Mouse (Mus musculus) embryonic facial prominence, embryonic 14.5 days (tissue): ENCODE measurements around the gene Lrrc28. TPM values are rescaled to one million over a fixed set of nuclear protein-coding genes. Genes with fewer than 3 reads are reported as not detected.

Source experiments
- ATAC-seq: fragments of 200-750 bp; cut with Nextera tagmentation; 2 replicates; pipeline ENCODE4 v1.8.0; 2017; ENCODE audit warnings: low read depth, moderate number of reproducible peaks, moderate TSS enrichment
- DNase-seq: peaks from one replicate; pipeline ENCODE4 v3.0.0-alpha.2; 2015; ENCODE audit warnings: low spot score
- H3K27ac ChIP-seq: fragments of 300-500 bp; sonication (generic); replicated peaks from 2 replicates; pipeline ENCODE4 v1.5.1; 2014; ENCODE audit warnings: low read depth, mild to moderate bottlenecking, low read length, moderate library complexity
- H3K27me3 ChIP-seq: fragments of 300-500 bp; sonication (generic); replicated peaks from 2 replicates; pipeline ENCODE4 v1.6.1; 2014; ENCODE audit warnings: low read length; ENCODE audit not compliant: control insufficient read depth, insufficient read depth
- H3K36me3 ChIP-seq: fragments of 300-500 bp; sonication (generic); 2 replicates; pipeline ENCODE4 v1.6.1; 2014; ENCODE audit warnings: low read length, mixed read lengths; ENCODE audit not compliant: control insufficient read depth, insufficient read depth
- H3K4me1 ChIP-seq: fragments of 300-500 bp; sonication (generic); 2 replicates; pipeline ENCODE4 v1.6.1; 2014; ENCODE audit warnings: antibody characterized with exemption, low read length; ENCODE audit not compliant: control insufficient read depth, insufficient read depth
- H3K4me2 ChIP-seq: fragments of 300-500 bp; sonication (generic); 2 replicates; pipeline ENCODE4 v1.6.1; 2014; ENCODE audit warnings: low read depth, mild to moderate bottlenecking, low read length, moderate library complexity, mixed read lengths
- H3K4me3 ChIP-seq: fragments of 300-500 bp; sonication (generic); 2 replicates; pipeline ENCODE4 v1.5.1; 2014; ENCODE audit warnings: low read depth, mild to moderate bottlenecking, low read length
- H3K9ac ChIP-seq: fragments of 300-500 bp; sonication (generic); 2 replicates; pipeline ENCODE4 v1.6.1; 2014; ENCODE audit warnings: low read depth, mild to moderate bottlenecking, low read length, moderate library complexity, mixed read lengths
- H3K9me3 ChIP-seq: fragments of 300-500 bp; sonication (generic); 2 replicates; pipeline ENCODE4 v1.6.1; 2016; ENCODE audit warnings: low read length; ENCODE audit not compliant: control insufficient read depth
- WGBS: fragments of 180-500 bp; shearing (Covaris S2); extraction: QIAGEN DNeasy Blood & Tissue Kit; methylation state at CpG from one replicate; pipeline ENCODE4 v1.1.7; 2014; 5-methylcytosine and 5-hydroxymethylcytosine counted together
- polyA plus RNA-seq: library from polyadenylated mRNA; unstranded; fragments of >200 nt; fragmentation: Nextera tagmentation; extraction: Ambion mirVana; gene quantifications from 2 replicates; pipeline ENCODE4 v1.2.1, GENCODE M21; 2014

Lrrc28 gene
- polyA plus RNA-seq, 1 experiment from 2014 or later = 19.8 TPM

DNA sequence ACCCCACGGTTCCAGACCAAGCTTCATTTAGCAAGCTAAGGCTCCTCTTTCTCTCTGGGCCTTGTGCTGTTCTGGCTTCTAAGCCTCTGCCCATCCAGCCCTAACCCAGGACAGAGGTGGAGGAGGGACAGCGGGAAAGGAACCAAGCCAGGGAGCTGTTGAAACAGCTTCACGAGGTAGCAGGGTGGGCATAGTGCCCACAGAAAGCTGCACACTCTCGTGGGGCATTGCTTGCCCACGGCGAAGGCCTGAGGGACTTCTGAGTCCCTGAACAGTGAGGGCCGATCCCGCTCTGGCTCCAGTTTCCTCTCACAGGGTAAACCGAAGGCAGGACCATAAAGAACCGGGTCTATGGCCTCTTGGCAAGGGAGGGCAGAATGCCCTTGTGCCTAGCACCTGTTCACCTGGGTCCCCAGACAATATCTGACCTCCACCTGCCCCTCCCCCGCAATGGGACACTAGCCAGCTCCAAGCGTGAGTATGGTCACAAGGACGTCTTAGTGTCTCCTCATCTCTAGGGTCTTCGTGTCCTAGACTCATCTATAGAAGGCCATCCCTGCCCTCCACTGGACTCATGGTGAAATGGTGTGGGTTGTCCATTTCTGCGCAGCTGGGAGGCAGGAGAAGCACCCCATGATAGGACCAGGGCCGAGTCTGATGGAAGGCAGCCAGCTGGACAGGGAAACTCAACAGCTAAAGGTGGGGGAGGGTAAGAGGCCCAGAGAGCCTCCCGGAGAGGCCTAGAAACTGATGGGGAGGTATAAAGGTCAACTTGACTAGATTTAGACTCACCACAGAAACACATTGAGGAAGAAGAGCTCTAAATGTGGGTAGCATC is 165.3 kb downstream of the Lrrc28 start:
- WGBS = 78% methylated on average over 17 of the region's 17 CpGs
- ATAC-seq (no peak), DNase-seq (no peak)
- no peak overlapping the region for H3K9ac ChIP-seq
- peaks cover 8% of the 10 kb centered on the region for H3K4me1 ChIP-seq
- no peaks in the 10 kb centered on the region for H3K36me3 ChIP-seq
- no peaks in the 10 kb centered on the region for H3K27me3 ChIP-seq
- H3K27ac ChIP-seq = no peak overlapping the region
- no peak overlapping the region for H3K4me2 ChIP-seq
- no peaks in the 10 kb centered on the region for H3K9me3 ChIP-seq
- H3K4me3 ChIP-seq = no peak overlapping the region

DNA sequence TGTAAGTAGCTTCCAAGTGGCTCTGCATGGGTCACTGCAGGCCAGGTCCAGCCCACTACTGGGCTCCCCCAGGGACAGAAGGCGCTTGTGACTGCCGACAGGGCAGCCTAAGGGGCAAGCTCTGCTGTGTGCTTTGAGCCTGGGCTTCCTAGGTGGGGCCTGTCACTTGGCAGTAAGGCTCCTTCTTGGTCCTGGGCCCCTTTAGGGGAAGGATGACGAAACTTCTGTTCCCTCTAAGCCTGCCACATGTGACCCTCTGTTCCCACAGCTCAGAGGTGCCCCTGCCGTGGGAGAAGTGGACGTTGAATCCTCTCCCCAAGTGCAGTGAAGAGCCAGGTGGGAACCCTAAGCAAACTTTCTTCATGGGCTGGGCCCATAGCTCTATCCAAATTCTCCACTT is 165.9 kb downstream of the Lrrc28 start:
- Histone ChIP-seq H3K27ac (no peak overlapping the region), H3K4me1 (peaks cover 8% of the 10 kb centered on the region), H3K4me3 (no peak overlapping the region), H3K4me2 (no peak overlapping the region), H3K27me3 (no peaks in the 10 kb centered on the region), H3K9me3 (no peaks in the 10 kb centered on the region), H3K9ac (no peak overlapping the region), H3K36me3 (no peaks in the 10 kb centered on the region)
- 60% methylated on average over 5 of the region's 5 CpGs for WGBS
- ATAC-seq (no peak), DNase-seq (no peak)

DNA sequence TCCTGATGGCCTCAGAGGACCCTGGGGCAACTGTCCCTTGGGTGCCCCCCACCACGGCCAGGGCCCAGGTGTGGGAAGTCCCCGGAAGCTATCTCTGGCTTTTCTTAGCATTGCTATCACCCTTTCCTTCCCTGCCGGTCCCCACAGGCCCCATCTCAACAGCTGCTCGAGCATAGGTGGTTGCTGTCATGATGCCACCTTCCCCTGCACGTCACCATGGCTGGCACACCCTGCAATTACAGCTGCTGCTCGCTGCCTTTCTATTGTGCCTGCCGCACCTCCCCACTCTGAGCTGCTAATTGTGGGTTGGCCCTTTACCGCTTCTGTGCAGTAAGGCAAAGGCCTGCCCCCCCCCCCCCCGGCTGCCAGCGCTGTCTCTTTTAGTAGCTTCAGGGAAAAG is 167.1 kb downstream of the Lrrc28 start:
- WGBS = 30% methylated on average over 8 of the region's 10 CpGs
- Histone ChIP-seq H3K4me1 (peaks cover 8% of the 10 kb centered on the region), H3K36me3 (no peaks in the 10 kb centered on the region), H3K9ac (no peak overlapping the region), H3K27me3 (no peaks in the 10 kb centered on the region), H3K27ac (no peak overlapping the region), H3K4me2 (no peak overlapping the region), H3K4me3 (no peak overlapping the region), H3K9me3 (no peaks in the 10 kb centered on the region)
- DNase-seq = peak; percentile 67
- peak; percentile 70 for ATAC-seq

DNA sequence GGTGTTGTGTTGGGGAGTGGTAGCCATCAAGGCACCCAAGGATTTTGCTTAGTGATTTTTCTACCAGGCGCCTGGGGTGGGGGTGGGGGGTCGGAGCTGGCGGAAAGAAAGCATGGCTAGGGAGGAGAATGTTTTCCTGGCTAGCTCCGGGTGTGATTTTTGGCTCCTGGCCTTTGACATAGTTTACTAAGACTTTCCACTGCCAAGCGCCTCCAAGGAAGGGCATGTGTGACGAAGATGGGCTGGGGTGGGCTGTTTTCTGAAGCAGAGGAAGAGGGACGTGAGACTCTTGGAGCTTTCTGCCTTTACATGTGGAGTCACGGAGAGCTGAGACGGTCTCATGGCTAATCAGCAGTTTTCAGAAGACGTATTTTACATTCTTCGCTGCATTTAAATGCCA is 173.8 kb downstream of the Lrrc28 start:
- DNase-seq = peak; percentile 65
- WGBS = 45% methylated on average over 11 of the region's 11 CpGs
- H3K4me2 ChIP-seq = no peak overlapping the region

DNA sequence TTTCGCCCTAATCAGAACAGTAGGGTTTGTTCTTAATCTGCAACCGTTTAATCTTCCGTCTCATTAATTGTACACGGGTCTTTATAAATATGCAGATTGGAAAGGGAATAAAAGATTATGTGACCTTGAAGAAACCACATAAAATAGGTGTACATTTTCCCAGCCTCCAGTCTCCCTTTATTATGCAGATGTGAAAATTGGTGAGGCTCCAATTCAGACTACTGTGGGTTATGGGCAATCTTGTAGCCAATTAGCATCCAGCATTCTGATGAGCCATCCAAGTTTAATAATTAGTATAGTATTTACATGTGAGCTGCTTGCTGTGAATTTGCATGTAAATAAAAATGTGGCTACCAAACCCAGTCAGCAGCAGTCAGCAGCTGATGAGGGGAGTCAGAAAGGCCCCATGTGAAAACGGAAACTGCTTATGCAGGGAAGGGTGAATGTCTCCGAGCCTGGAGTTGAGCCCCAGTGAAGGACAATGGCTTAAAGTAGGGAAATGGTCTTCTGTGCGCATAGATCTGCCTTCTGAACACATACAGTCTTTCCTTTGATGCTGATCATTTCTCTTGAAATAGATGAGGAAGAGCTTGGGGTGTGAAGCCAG is 176.2 kb downstream of the Lrrc28 start:
- Histone ChIP-seq H3K4me3 (no peak overlapping the region), H3K36me3 (no peaks in the 10 kb centered on the region), H3K4me2 (no peak overlapping the region), H3K27ac (no peak overlapping the region), H3K9ac (no peak overlapping the region), H3K4me1 (peaks cover 11% of the 10 kb centered on the region), H3K9me3 (no peaks in the 10 kb centered on the region), H3K27me3 (no peaks in the 10 kb centered on the region)
- DNase-seq (no peak), ATAC-seq (no peak)
- 81% methylated on average over 7 of the region's 7 CpGs for WGBS

More for the DNA sequence above, 173.8 kb downstream of the Lrrc28 start:
- H3K27me3 ChIP-seq = no peaks in the 10 kb centered on the region
- no peak for ATAC-seq
- no peaks in the 10 kb centered on the region for H3K36me3 ChIP-seq
- H3K9ac ChIP-seq = no peak overlapping the region
- no peak overlapping the region for H3K4me3 ChIP-seq
- peak overlapping the region; percentile 72 for H3K27ac ChIP-seq
- no peaks in the 10 kb centered on the region for H3K9me3 ChIP-seq
- H3K4me1 ChIP-seq = peaks cover 16% of the 10 kb centered on the region

DNA sequence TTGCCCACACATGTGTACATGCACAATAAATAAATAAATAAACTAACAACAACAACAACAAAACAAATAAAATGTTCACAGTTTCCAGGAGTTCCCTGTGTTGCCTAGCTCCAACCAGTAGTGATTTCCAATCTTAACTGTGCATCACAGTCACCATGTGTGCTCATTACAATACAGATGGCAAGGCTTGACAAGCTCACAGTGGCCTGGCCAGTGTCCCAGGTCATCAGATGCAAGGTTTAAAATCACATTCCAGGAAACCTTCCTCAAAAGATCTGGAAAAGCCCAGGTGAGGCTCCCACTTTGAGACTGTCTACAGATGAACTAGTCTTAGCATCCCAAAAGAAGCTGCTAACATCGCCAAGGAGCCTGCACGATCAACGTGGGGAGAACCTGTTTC is 176.9 kb downstream of the Lrrc28 start:
- peaks cover 11% of the 10 kb centered on the region for H3K4me1 ChIP-seq
- no peak overlapping the region for H3K4me3 ChIP-seq
- H3K9ac ChIP-seq = no peak overlapping the region
- no peaks in the 10 kb centered on the region for H3K36me3 ChIP-seq
- ATAC-seq (no peak), DNase-seq (no peak)
- H3K4me2 ChIP-seq = no peak overlapping the region
- WGBS = 87% methylated on average over 3 of the region's 3 CpGs
- no peak overlapping the region for H3K27ac ChIP-seq
- no peaks in the 10 kb centered on the region for H3K9me3 ChIP-seq
- H3K27me3 ChIP-seq = no peaks in the 10 kb centered on the region

DNA sequence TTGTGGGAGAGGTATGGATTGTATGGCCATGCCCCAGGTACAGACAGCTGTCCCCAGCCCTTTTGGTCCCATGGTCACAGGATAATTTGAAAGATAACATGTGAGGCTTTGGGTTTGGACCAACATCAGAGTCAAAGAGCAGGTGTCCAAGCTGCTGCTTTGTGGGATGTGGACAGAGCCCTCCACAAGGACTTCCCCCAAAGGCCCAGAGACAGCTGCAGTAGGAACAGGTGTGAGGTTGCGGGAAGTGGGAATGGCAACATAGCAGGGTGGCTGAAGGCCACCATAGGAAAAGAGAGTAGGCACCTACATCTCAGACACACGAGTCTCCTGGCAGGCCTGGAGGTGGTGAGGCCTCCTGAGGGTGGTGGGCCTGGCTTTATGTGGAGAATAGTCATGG is 178.7 kb downstream of the Lrrc28 start:
- Histone ChIP-seq H3K4me2 (no peak overlapping the region), H3K9me3 (no peaks in the 10 kb centered on the region), H3K27me3 (no peaks in the 10 kb centered on the region), H3K4me1 (peaks cover 8% of the 10 kb centered on the region; the same call in 1 of the 2 replicates), H3K9ac (no peak overlapping the region), H3K27ac (no peak overlapping the region), H3K36me3 (no peaks in the 10 kb centered on the region), H3K4me3 (no peak overlapping the region)
- DNase-seq (peak; percentile 46), ATAC-seq (no peak)
- WGBS = 83% methylated on average over 2 of the region's 2 CpGs

DNA sequence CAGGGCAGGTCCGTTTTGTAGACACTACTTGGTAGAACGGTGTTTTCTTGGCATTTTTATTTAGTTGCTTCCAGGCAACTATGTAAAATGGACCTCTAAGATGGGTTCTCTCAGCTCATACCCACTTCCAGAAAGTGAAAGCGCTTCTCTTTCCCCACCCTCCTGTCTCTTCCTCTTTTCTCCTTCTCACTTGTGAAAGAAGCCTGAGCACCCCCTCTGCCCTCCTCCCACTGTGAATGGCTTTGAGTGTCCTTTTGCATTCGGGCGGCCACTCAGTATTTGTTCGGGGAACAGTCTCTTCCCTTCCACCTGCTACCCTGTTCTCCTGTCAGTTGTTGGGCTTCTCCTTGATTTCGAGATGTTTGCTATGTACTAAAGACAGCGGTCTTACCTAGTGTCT is 180.4 kb downstream of the Lrrc28 start:
- WGBS = 93% methylated on average over 8 of the region's 8 CpGs
- ATAC-seq = no peak
- no peak overlapping the region for H3K9ac ChIP-seq

More for the DNA sequence above, 180.4 kb downstream of the Lrrc28 start:
- no peak for DNase-seq
- Histone ChIP-seq H3K4me3 (no peak overlapping the region), H3K27ac (no peak overlapping the region), H3K4me1 (peaks cover 3% of the 10 kb centered on the region; the same call in 1 of the 2 replicates), H3K4me2 (no peak overlapping the region), H3K27me3 (no peaks in the 10 kb centered on the region), H3K9me3 (no peaks in the 10 kb centered on the region), H3K36me3 (no peaks in the 10 kb centered on the region)
